Mouse (Mus musculus) erythroid progenitor cell, adult 5-6 weeks (primary cell): Measurements from ENCODE around the gene Rbm14. TPM values are rescaled to one million over a fixed set of nuclear protein-coding genes. Genes with fewer than 3 reads are reported as not detected.

Source experiments
- ATAC-seq: replicated peaks from 2 replicates; pipeline ENCODE4 v1.8.0; 2016; ENCODE audit warnings: moderate number of reproducible peaks, mild to moderate bottlenecking, moderate TSS enrichment, inconsistent platforms; ENCODE audit not compliant: poor library complexity, low FRiP score, severe bottlenecking
- total RNA-seq, 2 experiments: library from RNA; stranded (forward) in 1 of 2; stranded (reverse) in 1 of 2; fragments of 150-400 nt in 1 of 2; fragments of 186-747, 209-891 nt in 1 of 2; gene quantifications; 2 replicates each; pipeline versions ENCODE4 v1.2.3 to v1.2.4; 2015 to 2017; ENCODE audit warnings: low replicate concordance in 2 of 2

Gene Rbm14
- total RNA-seq (2015; ENCODE audit: low replicate concordance) (28.1 and 35.3 TPM in 2 replicates), total RNA-seq (2017; ENCODE audit: low replicate concordance) (27.7 and 27.9 TPM in 2 replicates)

DNA sequence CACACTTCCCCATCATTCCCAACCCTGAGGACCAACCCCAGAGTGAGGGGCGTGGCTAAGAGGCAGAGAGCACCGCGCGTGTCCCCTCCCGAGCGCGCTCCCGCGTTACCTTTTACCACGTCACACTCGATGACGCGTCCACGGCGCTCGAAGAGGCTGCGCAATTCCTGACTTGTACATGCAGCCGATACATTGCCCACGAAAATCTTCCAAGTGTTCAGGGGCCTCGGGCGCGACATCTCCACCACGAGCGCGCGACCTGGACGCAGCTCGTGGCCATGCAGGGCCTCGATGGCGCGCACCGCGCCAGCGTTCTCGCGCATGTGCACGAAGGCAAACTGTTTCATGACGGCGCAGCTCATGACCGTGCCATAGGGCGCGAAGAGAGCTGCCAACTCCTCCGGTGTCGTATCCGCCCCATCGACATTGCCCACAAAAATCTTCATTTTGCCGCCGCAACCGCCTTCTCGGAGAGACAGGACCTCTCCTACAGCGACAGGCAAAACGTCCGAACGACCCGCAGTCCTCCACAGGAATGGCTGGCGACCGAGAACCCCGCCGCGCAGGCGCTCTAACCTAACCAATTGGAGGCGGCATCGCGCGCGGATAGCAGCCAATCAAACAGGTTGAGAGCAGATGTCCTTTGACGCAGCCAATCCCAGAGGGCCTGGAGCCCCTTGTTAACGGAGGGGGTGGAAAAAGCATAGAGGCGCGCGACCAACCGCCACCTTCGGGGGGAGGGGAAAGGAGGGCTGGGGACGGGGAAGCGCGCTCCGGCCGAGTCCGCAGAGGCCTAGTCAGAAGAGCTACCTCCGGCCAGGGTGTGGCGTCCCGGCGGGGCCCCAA is at the start of gene Rbm14, which contains the start of gene Gm21992:
Gene Rbm14 (minus strand): TSS at position 572 of the 846 bp plus-strand sequence.
Gene Gm21992 (minus strand): TSS at position 550 of the 846 bp plus-strand sequence.
- ATAC-seq: peak; percentile 92

DNA sequence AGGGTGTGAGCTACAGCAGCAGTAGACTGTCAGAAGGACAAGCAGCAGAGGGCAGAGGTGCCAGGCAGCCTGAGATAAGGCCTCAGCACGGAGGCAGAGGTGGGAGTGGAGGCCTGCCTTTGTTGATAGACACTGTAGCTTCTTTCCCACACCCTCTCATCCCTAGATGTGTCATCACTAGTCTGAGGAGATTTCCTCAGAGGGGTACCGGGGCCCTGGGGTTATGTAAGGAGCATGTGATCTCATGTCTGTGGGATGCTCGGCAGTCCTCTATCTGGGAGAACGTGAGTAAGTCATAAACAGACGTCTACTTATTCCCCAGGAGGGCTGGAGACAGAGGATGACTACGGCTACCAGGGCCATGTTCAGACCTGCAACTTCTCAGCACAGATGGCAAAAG is 47.6 kb upstream of the Rbm14 start:
- ATAC-seq: peak; percentile 93

DNA sequence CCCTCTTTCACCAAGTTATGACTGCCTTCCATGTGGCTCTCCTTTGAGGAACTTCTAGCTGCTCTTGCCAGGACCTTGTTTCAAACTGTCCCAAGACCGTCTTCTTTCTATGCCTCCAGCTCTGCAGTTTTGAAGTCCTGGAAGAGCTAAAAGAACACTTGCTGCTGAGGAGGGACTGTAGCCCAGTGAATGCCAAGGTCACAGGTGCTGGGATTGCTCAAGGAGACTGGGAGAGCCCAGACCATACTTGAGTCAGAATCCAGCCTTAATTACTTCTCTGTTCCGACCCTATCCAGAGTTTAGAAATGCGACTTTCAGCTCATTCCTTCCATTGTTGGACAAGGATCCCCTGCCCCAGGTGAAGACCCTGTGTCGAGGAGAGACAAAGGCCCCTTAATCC is 44.5 kb upstream of the Rbm14 start:
- no peak for ATAC-seq

DNA sequence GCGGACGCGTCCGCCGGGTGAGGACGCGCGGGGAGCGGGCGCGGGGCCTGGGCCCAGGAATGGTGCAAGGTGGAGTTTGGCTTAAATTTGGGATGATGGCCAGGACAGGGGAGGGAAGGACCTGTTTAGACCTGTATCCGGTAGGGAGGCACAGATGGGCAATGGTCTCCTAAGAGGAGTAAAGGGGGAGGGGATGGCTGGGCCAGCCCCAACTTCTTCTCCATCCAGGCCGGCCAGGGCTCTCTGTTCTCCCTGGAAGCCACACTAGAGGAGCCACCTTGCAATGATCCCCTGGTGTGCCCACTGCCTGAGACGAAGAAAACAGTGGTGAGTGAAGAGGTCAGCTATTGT is 44.0 kb upstream of the Rbm14 start:
- ATAC-seq: no peak

DNA sequence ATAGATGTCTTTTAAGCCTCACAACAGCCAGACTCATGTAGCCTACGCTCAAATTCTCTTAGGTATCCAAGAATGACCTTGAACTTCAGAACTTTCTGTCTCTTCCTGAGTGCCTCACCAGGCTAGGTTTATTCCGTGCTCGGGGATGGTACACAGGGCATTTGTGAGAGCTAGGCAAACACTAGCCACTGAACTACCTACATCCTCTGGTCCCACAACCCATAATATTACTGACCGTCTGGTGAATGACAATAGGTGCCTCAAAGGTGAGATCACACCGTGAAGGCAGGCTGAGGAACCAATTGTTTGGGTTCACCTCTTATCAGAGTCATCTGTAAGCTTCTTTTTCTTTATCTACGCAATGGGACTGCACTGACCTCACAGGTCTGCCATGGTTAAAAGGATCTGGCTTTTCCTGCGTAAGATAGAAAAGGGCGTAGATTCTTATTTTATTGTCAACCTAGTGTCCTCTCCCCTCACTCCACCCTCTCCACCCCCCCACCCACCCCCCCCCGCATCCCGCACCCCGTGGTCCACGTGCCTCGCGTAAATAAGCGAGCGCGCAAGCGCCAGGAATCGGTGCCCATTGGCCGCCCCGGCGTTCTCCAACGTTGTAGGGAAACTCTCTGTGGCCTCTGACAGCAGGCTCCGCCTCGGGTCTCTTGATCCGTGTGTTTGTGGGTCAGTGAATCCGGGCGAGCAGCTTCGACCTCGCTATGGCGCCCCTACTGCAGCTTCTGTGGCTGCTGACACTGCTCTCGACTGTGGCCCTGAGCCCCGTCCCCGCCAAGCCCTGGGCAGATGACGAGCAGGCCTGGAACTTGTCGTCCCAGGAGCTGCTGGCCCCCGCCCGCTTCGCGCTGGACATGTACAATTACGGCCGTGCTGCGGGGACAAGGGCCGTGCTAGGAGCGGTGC is 43.4 kb upstream of the Rbm14 start, which contains the start of gene Ctsf:
Gene Ctsf (plus strand): TSS at position 579 of the 918 bp plus-strand sequence.
- peak; percentile 36; the same call in 1 of the 2 replicates for ATAC-seq

DNA sequence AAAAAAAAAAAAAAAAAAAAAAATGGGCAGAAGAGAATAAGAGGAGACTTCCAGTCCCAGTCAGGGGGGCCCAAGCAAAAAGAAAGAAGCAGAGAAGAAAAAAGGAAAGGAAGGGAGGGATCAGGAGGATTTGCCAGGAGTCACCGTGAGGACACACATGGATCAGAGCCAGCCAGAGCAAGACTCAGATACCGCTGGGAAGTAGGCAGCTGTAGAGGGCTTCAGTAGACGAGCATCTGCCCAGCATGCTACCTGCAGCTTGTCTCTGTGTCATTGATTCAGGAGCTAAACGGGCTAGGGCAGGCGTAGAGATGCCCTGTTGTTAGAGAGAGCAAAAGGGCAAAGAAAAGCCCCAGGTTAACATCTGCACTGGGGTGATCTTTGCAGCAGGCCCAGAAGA is 38.8 kb upstream of the Rbm14 start:
- ATAC-seq: no peak

DNA sequence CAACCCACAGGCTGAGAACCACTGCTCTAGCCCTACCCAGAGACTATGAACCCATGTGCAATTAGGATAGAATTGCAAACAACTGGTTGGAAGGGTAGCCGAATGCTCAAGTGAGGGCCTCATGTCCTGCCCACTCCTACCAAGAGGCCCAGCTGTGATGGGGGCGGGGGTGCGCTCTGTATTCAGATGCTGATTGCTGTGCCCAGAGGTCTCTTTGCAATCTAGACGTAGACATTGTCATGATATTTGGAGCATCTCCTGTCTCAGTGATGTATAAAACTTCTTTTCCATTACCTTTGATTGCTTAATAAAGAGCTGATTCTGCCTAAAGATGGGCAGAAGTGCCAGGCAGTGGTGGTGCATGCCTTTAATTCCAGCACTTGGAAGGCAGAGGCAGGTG is 38.4 kb upstream of the Rbm14 start:
- no peak for ATAC-seq

DNA sequence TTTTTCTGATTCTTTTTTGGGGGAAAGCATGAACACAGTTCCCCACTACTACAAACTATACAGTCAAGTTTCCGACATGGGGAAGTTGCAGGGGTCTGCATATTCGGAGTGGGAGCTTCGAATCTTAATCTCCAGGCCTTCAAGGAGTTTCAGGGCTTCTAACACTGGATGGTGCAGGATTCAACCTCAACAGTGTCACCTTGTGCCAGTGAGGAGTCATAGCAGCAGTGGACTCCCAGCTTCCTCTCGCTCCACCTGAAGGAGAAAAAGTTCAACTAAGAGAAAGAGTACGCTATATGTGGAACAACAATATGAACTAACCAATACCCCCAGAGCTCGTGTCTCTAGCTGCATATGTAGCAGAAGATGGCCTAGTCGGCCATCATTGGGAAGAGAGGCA is 36.1 kb upstream of the Rbm14 start:
- ATAC-seq: peak; percentile 90

DNA sequence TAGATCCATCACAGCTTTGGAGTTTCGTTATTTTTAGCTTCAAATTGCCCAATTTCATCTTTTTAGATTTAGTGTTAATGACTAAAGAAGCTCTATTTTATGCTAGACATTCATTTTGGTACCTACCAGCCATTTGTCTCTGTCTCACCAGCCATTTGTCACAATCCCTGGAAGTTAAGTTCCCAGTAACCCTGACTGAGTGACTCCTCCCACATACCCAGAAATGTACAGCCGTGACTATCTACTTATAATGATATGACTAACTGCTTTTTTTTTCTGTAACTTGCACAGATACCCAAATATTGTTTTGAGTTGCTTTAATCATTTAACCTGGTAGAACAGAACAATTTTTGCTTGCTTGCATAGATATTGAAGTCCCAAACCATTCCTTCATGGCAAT is 34.4 kb upstream of the Rbm14 start:
- ATAC-seq: no peak

DNA sequence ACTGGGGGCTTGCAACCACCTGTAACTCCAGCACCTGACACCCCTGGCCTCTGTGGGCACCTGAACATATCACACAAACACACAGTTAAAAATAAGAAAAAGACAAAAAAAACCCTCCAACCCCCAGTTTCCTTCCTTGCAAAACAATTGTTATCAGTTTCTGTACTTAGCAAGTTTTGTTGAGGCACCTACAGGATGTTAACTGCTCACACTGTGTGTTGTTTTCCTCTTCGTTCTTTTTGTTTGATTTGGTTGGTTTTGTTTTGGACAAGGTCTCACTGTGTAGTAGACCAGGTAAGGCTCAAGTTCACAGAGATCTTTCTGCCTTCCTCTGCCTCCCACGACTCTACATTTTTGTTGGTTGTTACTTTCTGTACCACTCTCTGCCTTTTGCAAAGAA is 31.2 kb upstream of the Rbm14 start:
- ATAC-seq: no peak

DNA sequence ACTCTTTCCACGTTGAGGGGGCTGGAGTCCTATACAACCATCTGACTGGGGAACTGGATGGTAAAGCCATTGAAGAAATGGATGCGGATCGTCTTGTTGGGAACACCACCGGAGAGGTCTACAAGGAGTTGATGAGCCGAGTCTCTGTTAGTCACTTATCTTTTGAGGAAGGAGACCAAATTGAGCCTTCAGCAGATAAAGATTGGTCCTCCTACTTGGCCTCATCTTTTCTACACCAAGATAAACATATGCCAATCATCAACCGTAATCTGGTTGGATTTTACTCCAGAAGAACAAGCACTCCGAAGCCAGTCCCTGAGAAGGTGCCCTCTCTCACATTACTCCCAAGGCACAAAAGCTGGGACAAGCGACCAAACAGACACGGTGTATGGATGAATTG is 29.4 kb upstream of the Rbm14 start:
- ATAC-seq: no peak

DNA sequence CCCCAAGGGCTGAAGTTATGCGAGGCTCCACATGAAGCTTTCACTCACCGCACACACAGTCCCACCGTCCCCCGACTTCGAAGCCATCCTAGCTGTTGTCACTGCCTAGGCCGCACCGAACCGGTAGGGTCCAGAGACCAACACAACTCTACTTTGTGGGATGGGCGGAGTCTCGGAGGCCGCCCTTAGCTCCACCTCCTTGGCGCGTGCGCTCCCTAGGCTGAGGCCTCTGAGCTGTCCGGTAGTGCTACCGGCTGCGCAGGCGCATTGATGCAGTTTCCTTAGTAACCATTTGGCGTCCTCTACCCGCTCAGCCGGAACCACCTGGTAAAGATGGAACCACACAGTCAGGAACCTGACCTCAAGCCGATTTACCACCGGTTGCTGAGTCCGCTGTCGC is 27.7 kb upstream of the Rbm14 start, which contains the start of the genes Ccs and Ccdc87:
Gene Ccs (minus strand): TSS at position 184 of the 400 bp plus-strand sequence.
Gene Ccdc87 (plus strand): TSS at position 218 of the 400 bp plus-strand sequence.
- ATAC-seq: peak; percentile 96

DNA sequence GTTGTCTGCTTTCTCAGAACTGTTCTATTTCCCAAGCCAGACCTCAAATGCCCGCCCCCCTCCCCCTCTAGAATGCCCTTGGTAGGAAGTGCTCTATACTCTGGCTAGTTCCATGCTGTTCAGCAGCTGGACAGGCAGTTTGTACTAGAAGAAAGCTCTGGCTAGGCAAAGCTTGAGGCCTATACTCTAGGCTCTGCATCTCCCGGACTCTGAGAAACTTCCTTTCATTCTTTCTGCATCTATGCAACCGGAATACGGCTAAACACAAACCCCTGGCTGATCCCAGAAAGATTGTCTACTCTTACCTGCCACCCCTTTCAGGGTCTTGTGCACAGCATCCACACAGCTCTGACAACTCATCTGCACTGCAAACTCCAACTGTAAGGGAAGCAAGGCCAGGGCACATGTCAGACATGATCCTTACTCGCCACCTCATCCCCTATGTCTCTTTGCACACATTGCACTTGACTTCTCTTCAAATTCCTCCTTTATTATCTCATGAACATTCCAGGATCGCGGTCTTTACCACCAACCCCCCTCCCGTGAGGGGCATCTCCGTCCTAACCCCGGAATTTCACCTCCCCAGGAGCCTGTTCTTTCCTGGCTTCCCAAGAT is 27.2 kb upstream of the Rbm14 start:
- ATAC-seq: peak; percentile 59

DNA sequence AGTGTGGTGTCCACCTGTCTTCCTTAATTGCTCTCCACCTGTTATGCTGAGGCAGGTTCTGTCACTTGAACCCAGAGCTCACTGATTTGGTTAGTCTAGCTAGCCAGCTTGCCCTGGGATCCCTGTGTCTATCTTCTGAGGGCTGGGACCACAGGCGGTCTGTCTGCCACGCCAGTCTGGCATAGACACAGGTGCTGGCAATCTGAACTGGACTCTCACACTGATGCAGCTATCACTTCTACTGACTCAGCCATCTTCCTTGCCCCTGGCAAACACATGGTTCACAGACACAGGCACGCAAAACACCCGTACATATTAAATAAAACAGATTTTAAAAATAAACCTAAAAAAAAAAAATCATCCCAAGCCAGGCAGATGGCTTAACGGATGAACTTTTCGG is 25.6 kb upstream of the Rbm14 start:
- ATAC-seq: no peak

DNA sequence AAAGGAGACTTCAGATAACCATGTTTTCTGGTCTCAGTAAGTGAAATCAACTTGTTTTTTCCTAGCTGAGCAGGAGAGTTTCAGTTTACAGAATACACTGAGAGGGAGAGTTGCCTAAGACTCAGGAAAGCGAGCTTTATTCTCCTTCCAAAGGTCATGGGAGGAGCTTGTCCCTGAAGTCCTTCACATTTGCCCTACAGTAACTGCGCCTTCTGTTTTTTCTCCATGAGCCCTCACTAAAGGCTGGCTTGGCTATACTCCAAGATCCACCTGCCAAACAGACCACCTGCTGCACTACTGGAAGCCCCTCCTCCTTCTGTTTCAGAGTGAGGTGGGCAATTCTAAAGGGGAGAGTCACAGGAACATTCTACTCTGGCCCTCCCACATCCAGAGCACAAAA is 24.7 kb upstream of the Rbm14 start:
- ATAC-seq: no peak

DNA sequence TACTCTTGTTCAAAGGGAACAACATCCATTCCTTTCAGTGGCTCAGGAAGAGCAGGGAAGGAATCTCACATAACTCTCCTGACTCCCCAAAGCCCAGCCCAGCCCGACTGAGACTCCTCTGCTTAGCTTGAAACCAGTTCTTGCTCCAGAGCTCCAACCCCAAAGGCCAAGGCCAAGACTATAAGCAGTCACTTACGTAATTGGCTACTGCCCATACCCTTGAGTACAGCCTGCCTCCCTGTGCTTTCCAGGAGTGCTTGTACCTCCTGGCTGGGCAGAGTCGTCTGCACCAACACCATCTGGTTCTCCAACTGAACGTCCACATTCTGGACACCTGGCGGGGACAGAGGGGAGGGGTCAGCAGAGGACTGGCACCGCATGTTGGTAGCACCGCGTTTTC is 22.5 kb upstream of the Rbm14 start:
- no peak for ATAC-seq

DNA sequence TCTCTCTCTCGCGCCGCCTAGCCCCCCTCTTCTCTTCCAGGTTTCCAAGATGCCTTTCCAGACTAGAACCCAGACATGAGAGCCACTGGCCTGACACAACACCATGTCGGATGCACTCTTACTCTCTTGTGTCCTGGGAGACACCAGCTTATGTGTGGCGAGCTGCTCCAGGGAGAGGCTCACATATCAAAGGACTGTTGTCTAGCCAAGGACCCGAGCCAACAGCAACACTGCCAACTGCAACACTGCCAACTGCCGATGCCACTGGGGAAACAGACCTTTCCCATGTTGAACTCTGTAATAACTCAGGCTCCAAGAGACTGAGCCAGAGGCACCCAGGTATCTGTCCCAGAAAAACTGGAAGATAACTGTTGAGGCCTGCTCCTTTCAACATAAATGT is 17.7 kb upstream of the Rbm14 start:
- ATAC-seq: no peak

DNA sequence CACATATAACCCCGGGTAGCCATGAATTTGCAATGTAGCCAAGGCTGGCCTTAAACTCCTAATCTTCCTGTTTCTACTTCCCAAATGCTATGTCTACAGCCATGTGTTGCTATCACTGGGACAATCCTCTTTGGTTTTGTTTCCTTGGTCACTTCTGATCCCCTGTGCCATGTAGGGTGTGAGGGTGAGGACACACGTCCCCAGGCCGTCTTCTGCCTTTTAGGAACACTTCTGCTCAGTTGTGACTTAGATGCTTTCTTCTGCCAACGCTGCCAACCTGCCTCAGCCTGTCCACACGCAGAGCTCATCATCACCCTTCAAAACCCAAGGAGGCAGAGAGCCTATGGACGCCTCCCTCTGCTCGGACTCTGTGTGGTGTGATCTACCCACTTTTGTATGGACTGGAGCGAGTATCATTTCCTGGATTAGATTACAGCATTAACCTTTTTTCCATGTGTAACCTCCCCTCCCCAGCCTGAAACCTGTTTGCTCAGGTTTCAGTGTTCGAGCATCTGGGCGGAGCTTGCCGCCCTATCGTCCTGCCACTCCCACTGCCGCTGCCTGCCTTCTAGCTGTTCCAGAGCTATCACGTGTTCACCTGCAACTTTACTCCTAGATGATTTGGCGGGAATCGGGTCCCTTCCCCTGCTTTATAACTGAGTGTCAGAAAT is 17.1 kb upstream of the Rbm14 start:
- no peak for ATAC-seq

DNA sequence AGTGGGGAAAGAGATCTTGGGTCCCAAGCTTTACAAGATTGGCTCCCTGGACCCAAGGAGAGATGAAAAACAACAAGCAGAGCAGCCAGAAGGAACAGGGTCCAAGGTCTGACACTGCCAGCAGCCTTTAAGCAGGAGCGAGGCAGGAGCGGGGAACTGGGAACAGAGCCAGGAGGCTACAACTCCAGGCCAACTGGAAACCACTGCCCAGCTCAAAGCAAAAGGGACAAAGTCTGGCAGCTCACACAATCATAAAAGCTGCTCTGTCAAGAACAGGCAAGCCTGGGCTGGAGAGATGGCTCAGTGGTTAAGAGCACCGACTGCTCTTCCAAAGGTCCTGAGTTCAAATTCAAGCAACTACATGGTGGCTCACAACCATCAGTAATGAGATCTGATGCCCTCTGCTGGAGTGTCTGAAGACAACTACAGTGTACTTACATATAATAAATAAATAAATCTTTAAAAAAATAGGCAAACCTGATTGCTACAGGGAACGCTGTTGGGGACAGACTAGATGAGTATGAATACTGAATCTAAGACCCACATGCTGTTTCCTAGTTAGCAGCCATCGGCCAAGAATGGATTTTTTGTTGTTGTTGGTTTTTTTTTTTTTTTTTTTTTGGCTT is 9.4 kb upstream of the Rbm14 start:
- ATAC-seq: no peak
